In genomic region chr10:126928819-126929206, GRCm38 (mm10) we compare ENCODE assay signal across 8 mouse cellular contexts. TPM values are rescaled to one million over a fixed set of nuclear protein-coding genes. Genes with fewer than 3 reads are reported as not detected.
DNase-seq lines count a peak whose midpoint lies in the region; ATAC-seq lines count a peak whose summit lies in the region.

No protein-coding gene starts in this region.

- H3K27ac ChIP-seq in forebrain, embryonic 12.5 days = peak overlapping the region; percentile 85; the same call in 1 of the 2 replicates
- peak overlapping the region; percentile 80 for H3K27ac ChIP-seq in hindbrain, embryonic 15.5 days (replicated peaks)
- H3K27ac ChIP-seq in macrophage = no peak overlapping the region

- H3K27me3 ChIP-seq in forebrain, embryonic 12.5 days = 0 out of 2 replicates have a peak, but pooled peaks cover 9% of the 10 kb centered on the region
- no peaks in the 10 kb centered on the region for H3K27me3 ChIP-seq in hindbrain, embryonic 15.5 days

- H3K9me3 ChIP-seq in forebrain, embryonic 12.5 days = 0 out of 2 replicates have a peak, but pooled peaks cover 2% of the 10 kb centered on the region
- no peaks in the 10 kb centered on the region for H3K9me3 ChIP-seq in hindbrain, embryonic 15.5 days

- peaks cover 61% of the 10 kb centered on the region for H3K4me1 ChIP-seq in forebrain, embryonic 12.5 days
- peaks cover 50% of the 10 kb centered on the region for H3K4me1 ChIP-seq in hindbrain, embryonic 15.5 days (replicated peaks)

- H3K79me2 ChIP-seq in macrophage (ENCODE audit: inconsistent target) = no peaks in the 10 kb centered on the region

- 23% methylated on average over 12 of the region's 12 CpGs for WGBS in forebrain, embryonic 12.5 days
- WGBS in hindbrain, embryonic 15.5 days = 15% methylated on average over 12 of the region's 12 CpGs
- WGBS in macrophage (ENCODE audit: missing documents) = 58% methylated on average over 12 of the region's 12 CpGs

- H3K4me3 ChIP-seq in forebrain, embryonic 12.5 days (replicated peaks) = peak overlapping the region; percentile 51
- peak overlapping the region; percentile 67 for H3K4me3 ChIP-seq in hindbrain, embryonic 15.5 days
- peak overlapping the region; percentile 31; the same call in 1 of the 2 replicates for H3K4me3 ChIP-seq in macrophage (ENCODE audit: inconsistent target)

- peak; percentile 80 to 84 for DNase-seq in lung, adult 18-20 months
- no peak for DNase-seq in lung, postnatal 10 days
- no peak for DNase-seq in T-cell, adult 2 months (ENCODE audit: low spot score)
- no peak for DNase-seq in cerebellum, postnatal 10 days
- no peak for DNase-seq in kidney, postnatal 14 days

- ATAC-seq in forebrain, embryonic 12.5 days (ENCODE audit: low FRiP score) = no peak
- ATAC-seq in hindbrain, embryonic 15.5 days (ENCODE audit: low FRiP score, low read depth) = no peak

- H3K4me2 ChIP-seq in forebrain, embryonic 12.5 days = peak overlapping the region; percentile 84
- H3K4me2 ChIP-seq in hindbrain, embryonic 15.5 days = peak overlapping the region; percentile 99

- H3K9ac ChIP-seq in forebrain, embryonic 12.5 days = peak overlapping the region; percentile 65
- peak overlapping the region; percentile 59 for H3K9ac ChIP-seq in hindbrain, embryonic 15.5 days

- no peaks in the 10 kb centered on the region for H3K36me3 ChIP-seq in forebrain, embryonic 12.5 days (replicated peaks)
- H3K36me3 ChIP-seq in hindbrain, embryonic 15.5 days = no peaks in the 10 kb centered on the region
- H3K36me3 ChIP-seq in macrophage (ENCODE audit: inconsistent target) = no peaks in the 10 kb centered on the region

RNA-seq across cellular contexts. Expression of gene Atp23, which starts 27.7 kb away (rescaled TPM):
- 14.2 and 14.5 TPM in 2 replicates for polyA plus RNA-seq in forebrain, embryonic 12.5 days (2016; fragmentation: Nextera tagmentation; extraction: Ambion mirVana)
- polyA plus RNA-seq in hindbrain, embryonic 15.5 days (2015; fragmentation: Nextera tagmentation; extraction: Ambion mirVana) = 14.0 and 15.4 TPM in 2 replicates
- 10 to 100 TPM in 6 of 26 experiments, 1 to 10 TPM in 18, under 1 TPM in 2; 0.36 to 20.1 (median 3.7) TPM for total RNA-seq in macrophage (2018; cell fraction: chromatin; rRNA removed)
- total RNA-seq in macrophage (2018; cell fraction: cytosol; rRNA removed) = 1 to 10 TPM; 1.2 to 9.4 (median 4.7) TPM
- 10 to 100 TPM in 4 of 26 experiments, 1 to 10 TPM in 15, under 1 TPM in 7; 0.23 to 11.8 (median 2.6) TPM for total RNA-seq in macrophage (2018; cell fraction: nucleus; rRNA removed)
- 3.6 to 7.7 TPM (median 7.0 TPM) in 3 replicates for polyA plus RNA-seq in macrophage (2018)

RNA-seq across cellular contexts. Expression of gene Ctdsp2, which starts 49.7 kb away (rescaled TPM):
- 49.2 and 49.5 TPM in 2 replicates for polyA plus RNA-seq in forebrain, embryonic 12.5 days (2016; fragmentation: Nextera tagmentation; extraction: Ambion mirVana)
- polyA plus RNA-seq in hindbrain, embryonic 15.5 days (2015; fragmentation: Nextera tagmentation; extraction: Ambion mirVana) = 19.0 and 19.4 TPM in 2 replicates
- 10 to 100 TPM in 24 of 26 experiments, 1 to 10 TPM in 2; 7.4 to 94.7 (median 27.4) TPM for total RNA-seq in macrophage (2018; cell fraction: chromatin; rRNA removed)
- total RNA-seq in macrophage (2018; cell fraction: cytosol; rRNA removed) = 100 to 1,000 TPM in 1 of 26 experiments, 10 to 100 TPM in 25; 24.7 to 104 (median 43.2) TPM
- total RNA-seq in macrophage (2018; cell fraction: nucleus; rRNA removed) = 10 to 100 TPM; 16.2 to 94.0 (median 26.7) TPM
- polyA plus RNA-seq in macrophage (2018) = 21.1 to 77.3 TPM (median 33.3 TPM) in 3 replicates

Comparison
In these comparisons a context has a peak if more than half of its experiments do, and no peak if none do; other contexts are left out.
1. DNase-seq: peak in lung, adult 18-20 months (2 of 2); none in lung, postnatal 10 days (single experiment), T-cell, adult 2 months (single experiment), cerebellum, postnatal 10 days (0 of 2) and kidney, postnatal 14 days (single experiment).
2. Peak in every context shown above with its lines, with median percentiles within 50 percentile points of each other: H3K4me3 ChIP-seq.